Mouse (Mus musculus) inflammation-experienced regulatory T-cells, adult 16 weeks (primary cell): Measurements from ENCODE around the gene Gcg. TPM values are rescaled to one million over a fixed set of nuclear protein-coding genes. Genes with fewer than 3 reads are reported as not detected.

ENCODE experiments used
- polyA plus RNA-seq: library from polyadenylated mRNA; unstranded; fragments of 100-300 nt; shearing (Covaris generic); gene quantifications from one replicate; pipeline ENCODE4 v1.2.1, GENCODE M21; 2017

Gcg gene
- not detected for polyA plus RNA-seq

DNA sequence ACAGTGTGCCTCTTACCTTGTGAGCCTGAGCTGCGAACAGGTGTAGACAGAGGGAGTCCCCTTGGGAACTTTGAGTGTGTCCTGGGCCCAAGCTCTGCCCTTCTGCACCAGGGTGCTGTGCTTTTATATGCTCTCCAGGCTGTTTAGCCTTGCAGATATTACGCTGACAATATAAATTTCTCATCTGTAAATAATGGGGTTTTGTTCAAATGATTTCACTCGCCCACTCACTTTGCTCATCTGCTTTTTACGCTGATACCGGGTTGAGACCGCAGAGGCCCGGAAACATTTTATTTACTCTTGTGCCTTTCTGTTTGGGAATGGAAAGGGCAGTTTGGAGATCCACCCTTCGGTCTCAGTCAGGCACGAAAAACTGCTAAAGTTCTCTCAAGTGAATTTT lies at the start of gene Gcg:
Gene Gcg (minus strand): TSS at position 101 of the 400 bp plus-strand sequence.

Other genes with a start within 250 kb of the Gcg start
- 154 TPM for gene Dpp4, start 71.4 kb downstream of the Gcg start, polyA plus RNA-seq
- gene Fap, start 90.4 kb upstream of the Gcg start, polyA plus RNA-seq = 0.30 TPM
- gene Ifih1, start 162.6 kb upstream of the Gcg start, polyA plus RNA-seq = 17.3 TPM
- gene Gca, start 180.6 kb upstream of the Gcg start, polyA plus RNA-seq = 1.4 TPM